Mouse (Mus musculus): ENCODE measurements around the gene Tubb2b.

DNA sequence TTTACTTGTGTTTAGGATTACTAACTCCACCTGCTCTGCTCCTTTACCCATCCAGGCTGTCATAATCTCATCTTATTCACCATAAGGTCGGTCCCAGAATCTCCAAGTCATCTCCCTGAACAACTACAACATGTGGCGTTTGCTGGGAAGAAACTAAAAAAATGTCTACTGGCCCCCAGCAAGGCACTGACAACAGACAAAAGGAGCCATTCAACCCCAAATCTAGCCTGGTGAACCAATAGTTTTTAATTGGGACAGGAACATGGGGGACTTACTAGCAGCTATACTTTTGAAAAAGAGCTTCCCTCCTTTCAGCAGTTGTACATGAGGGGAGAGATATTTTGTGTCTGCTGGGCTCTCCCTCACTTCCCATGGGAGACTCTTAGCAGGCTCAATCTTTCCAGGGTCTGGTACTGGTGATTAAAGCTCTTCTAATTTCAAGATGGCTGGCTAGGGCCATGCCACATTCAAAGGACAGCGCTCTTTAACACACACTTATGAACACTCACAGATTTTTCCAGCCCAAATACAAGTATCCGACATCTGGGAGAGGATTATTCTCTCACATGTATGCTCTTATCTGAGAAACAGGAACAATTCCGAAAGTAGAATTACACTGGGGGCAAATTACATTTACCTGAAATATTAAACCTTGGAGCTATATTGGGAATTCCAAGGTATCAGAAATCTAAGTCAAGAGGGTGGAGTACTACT lies 19.4 kb upstream of the Tubb2b start:
- TF ChIP-seq CTCF (IDR thresholded peaks at IDR 0.05; ENCODE audit: low read depth, low read length) (no peak), POLR2A (IDR thresholded peaks at IDR 0.05; ENCODE audit: extremely low read depth, insufficient read depth, low read length) (no peak)

Data from liver, adult 2 months (tissue).